Mouse (Mus musculus): ENCODE data around the gene 5330417C22Rik. TPM values are rescaled to one million over a fixed set of nuclear protein-coding genes. Genes with fewer than 3 reads are reported as not detected.

5330417C22Rik gene
- polyA plus RNA-seq, 1 experiment from 2014 or later, result 3.5 TPM

DNA sequence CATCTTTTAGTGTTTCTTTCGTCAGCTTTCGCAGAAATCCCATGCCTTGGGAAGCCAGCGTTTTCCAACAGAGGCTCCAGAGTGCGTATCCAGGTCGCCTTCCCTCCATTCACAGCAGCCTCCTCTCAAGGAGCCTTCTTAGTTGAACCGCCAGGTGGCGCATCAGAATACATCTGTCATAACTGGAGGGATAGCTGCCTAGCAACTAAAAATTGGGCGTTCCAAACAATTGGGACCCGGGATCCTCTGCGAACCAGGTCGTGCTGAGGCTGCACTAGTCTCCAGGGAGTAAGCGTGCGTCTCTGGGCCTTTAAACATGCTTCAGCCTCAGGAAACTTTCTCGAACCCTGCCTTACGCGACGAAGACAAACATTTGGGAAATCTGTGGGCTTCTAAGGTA lies 967 bp upstream of the 5330417C22Rik start:
- no peak overlapping the region for H3K27ac ChIP-seq (ENCODE audit: low read depth, low read length)
- H3K4me2 ChIP-seq (replicated peaks; ENCODE audit: low read depth, low read length), result peak overlapping the region; percentile 38
- WGBS, result 5% methylated on average over 17 of the region's 17 CpGs
- H3K9ac ChIP-seq (ENCODE audit: low read depth, low read length), result no peak overlapping the region
- H3K27me3 ChIP-seq (ENCODE audit: control insufficient read depth, insufficient read depth, low read length), result peaks cover 7% of the 10 kb centered on the region; the same call in 1 of the 2 replicates
- no peaks in the 10 kb centered on the region for H3K36me3 ChIP-seq (ENCODE audit: control insufficient read depth, insufficient read depth, low read length)
- no peak overlapping the region for H3K4me3 ChIP-seq (ENCODE audit: low read depth, low read length)
- 0 out of 2 replicates have a peak, but pooled peaks cover 2% of the 10 kb centered on the region for H3K4me1 ChIP-seq (replicated peaks; ENCODE audit: control insufficient read depth, insufficient read depth, low read length)
- peak; percentile 91 for DNase-seq (ENCODE audit: low spot score)
- H3K9me3 ChIP-seq (ENCODE audit: control insufficient read depth, low read length), result no peaks in the 10 kb centered on the region
- ATAC-seq (ENCODE audit: low FRiP score), result peak; percentile 75; the same call in 1 of the 2 replicates

DNA sequence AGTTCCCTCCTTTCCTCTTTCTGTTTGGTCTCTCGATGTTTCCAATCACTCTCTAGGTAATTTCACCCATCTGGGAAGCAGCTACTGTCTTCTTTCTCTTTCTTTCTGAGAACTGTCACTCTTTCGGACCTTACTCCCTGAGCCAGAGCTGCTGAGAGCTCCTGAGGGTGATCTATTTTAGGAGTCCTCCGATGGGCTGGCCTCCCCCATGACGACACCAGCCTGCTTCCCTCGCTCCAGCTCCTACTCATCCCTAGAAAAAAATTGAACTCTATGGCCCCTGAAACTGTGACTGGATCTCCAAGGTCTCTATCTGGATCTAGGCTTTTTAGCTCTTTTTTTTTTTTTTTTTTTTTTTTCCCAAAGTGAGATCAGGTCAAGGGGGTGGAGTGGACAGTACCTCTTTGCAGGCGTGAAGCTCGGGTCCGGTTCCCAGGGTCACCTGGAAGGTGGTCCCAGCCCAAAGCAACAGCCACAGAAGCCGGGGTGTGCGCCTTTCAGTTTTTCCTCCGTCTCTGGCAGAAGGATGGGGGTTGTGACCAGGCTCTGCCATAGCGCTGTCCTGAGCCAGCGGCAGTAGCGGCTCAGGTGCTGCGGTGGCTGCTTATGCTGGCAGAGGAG lies 330 bp downstream of the 5330417C22Rik start:
- peaks cover 7% of the 10 kb centered on the region; the same call in 1 of the 2 replicates for H3K27me3 ChIP-seq (ENCODE audit: control insufficient read depth, insufficient read depth, low read length)
- H3K9ac ChIP-seq (ENCODE audit: low read depth, low read length), result peak overlapping the region; percentile 35; the same call in 1 of the 2 replicates
- no peaks in the 10 kb centered on the region for H3K36me3 ChIP-seq (ENCODE audit: control insufficient read depth, insufficient read depth, low read length)
- ATAC-seq (ENCODE audit: low FRiP score) (no peak), DNase-seq (ENCODE audit: low spot score) (no peak)
- H3K27ac ChIP-seq (ENCODE audit: low read depth, low read length), result no peak overlapping the region
- H3K9me3 ChIP-seq (ENCODE audit: control insufficient read depth, low read length), result no peaks in the 10 kb centered on the region
- WGBS, result 9% methylated on average over 15 of the region's 15 CpGs
- peak overlapping the region; percentile 35 for H3K4me3 ChIP-seq (ENCODE audit: low read depth, low read length)
- 0 out of 2 replicates have a peak, but pooled peaks cover 2% of the 10 kb centered on the region for H3K4me1 ChIP-seq (replicated peaks; ENCODE audit: control insufficient read depth, insufficient read depth, low read length)
- H3K4me2 ChIP-seq (replicated peaks; ENCODE audit: low read depth, low read length), result peak overlapping the region; percentile 60

DNA sequence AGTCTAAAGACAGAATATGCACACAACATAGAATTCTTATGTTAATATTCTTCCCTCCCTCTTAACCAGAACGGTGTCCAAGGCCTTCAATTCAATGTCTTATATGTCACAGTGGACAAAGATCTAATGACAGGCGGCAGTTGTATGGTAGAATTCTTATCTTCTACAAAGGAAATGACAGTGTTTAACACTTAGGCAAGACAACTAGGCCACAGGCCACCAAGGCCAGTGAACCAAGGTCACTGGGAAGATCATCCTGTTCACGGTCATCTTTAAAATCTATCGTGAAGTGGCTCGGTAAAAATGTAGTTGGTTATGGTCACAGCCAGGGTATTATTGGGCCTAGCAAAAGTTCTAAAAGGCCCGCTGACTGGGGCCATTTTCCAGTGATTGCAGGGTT lies 2.4 kb downstream of the 5330417C22Rik start, which contains the start of gene 1700013F07Rik:
Gene 1700013F07Rik, plus strand, starts transcription at position 200 of the 400 bp plus-strand sequence.
- Histone ChIP-seq H3K4me3 (ENCODE audit: low read depth, low read length) (no peak within 1 kb of the TSS), H3K9ac (ENCODE audit: low read depth, low read length) (no peak within 1 kb of the TSS), H3K9me3 (ENCODE audit: control insufficient read depth, low read length) (no peaks in the 10 kb centered on the region), H3K27me3 (ENCODE audit: control insufficient read depth, insufficient read depth, low read length) (peaks cover 7% of the 10 kb centered on the region; the same call in 1 of the 2 replicates), H3K36me3 (ENCODE audit: control insufficient read depth, insufficient read depth, low read length) (no peaks in the 10 kb centered on the region), H3K4me1 (replicated peaks; ENCODE audit: control insufficient read depth, insufficient read depth, low read length) (0 out of 2 replicates have a peak, but pooled peaks cover 2% of the 10 kb centered on the region), H3K4me2 (replicated peaks; ENCODE audit: low read depth, low read length) (no peak within 1 kb of the TSS), H3K27ac (ENCODE audit: low read depth, low read length) (no peak within 1 kb of the TSS)
- 84% methylated on average over 6 of the region's 6 CpGs for WGBS
- DNase-seq (ENCODE audit: low spot score) (no peak), ATAC-seq (ENCODE audit: low FRiP score) (no peak)

DNA sequence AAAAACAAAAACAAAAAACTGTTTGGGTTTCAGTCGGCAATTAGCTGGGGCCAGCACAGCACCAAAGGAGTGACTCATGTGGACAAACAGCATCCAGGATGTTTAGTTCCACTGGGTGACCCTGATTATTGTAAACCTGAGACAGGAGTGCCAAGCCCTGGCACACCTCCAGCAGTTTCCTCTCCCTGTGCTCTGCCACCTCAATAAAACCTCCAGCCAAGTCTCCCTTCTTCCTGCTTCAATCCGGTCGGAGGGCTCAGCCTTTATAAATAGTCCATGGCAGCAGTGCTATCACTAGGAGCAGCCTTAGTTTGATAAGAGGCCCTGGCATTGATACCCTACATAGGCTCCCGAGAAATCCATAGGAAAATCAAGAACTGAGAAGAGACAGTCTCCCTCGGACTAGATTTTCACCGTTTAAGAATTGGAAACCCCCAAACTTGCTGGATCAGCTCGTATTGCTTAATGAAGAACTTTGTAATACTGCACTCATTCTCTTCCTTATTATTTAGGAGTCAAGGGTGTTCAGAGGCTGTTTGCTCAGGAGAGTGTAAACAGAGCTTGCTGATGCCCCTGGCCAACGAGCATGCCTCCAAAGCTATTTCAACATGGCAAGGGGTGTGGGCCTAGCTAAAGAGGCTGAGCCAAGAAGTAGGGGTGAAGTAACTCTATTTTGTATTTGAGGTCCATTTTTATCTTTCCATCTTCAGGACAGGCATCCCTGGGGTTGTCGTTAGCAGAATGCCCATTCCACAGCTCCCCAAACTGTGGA lies 3.0 kb downstream of the 5330417C22Rik start:
- Histone ChIP-seq H3K36me3 (ENCODE audit: control insufficient read depth, insufficient read depth, low read length) (no peaks in the 10 kb centered on the region), H3K4me3 (ENCODE audit: low read depth, low read length) (no peak overlapping the region), H3K9ac (ENCODE audit: low read depth, low read length) (no peak overlapping the region), H3K4me2 (replicated peaks; ENCODE audit: low read depth, low read length) (no peak overlapping the region), H3K27ac (ENCODE audit: low read depth, low read length) (no peak overlapping the region), H3K4me1 (replicated peaks; ENCODE audit: control insufficient read depth, insufficient read depth, low read length) (0 out of 2 replicates have a peak, but pooled peaks cover 2% of the 10 kb centered on the region), H3K27me3 (ENCODE audit: control insufficient read depth, insufficient read depth, low read length) (peaks cover 7% of the 10 kb centered on the region; the same call in 1 of the 2 replicates), H3K9me3 (ENCODE audit: control insufficient read depth, low read length) (no peaks in the 10 kb centered on the region)
- 82% methylated on average over 9 of the region's 9 CpGs for WGBS
- no peak for ATAC-seq (ENCODE audit: low FRiP score)
- DNase-seq (ENCODE audit: low spot score), result no peak

DNA sequence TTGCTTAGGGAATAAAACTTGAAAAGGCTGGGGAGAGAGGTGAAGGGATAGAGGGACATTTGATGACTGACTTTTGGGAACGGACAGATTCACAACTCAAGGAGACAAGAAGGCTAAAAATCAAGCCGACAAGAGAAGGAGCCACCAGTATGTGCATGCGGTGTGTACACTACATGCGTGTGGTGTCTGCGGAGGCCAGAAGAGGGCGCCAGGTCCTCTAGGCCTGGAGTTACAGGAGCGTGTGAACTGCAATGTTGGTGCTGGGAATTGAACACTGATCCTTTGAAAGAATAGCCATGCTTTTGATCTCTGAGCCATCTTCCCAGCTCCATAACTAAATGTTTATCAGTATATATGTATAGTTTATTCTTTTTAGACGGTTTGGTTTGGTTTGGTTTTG lies 7.8 kb downstream of the 5330417C22Rik start:
- H3K4me3 ChIP-seq (ENCODE audit: low read depth, low read length), result no peak overlapping the region
- H3K4me2 ChIP-seq (replicated peaks; ENCODE audit: low read depth, low read length), result no peak overlapping the region
- no peaks in the 10 kb centered on the region for H3K27me3 ChIP-seq (ENCODE audit: control insufficient read depth, insufficient read depth, low read length)
- no peak overlapping the region for H3K27ac ChIP-seq (ENCODE audit: low read depth, low read length)
- DNase-seq (ENCODE audit: low spot score) (no peak), ATAC-seq (ENCODE audit: low FRiP score) (no peak)
- 93% methylated on average over 8 of the region's 8 CpGs for WGBS
- H3K9ac ChIP-seq (ENCODE audit: low read depth, low read length), result no peak overlapping the region
- H3K4me1 ChIP-seq (replicated peaks; ENCODE audit: control insufficient read depth, insufficient read depth, low read length), result no peaks in the 10 kb centered on the region
- no peaks in the 10 kb centered on the region for H3K9me3 ChIP-seq (ENCODE audit: control insufficient read depth, low read length)
- H3K36me3 ChIP-seq (ENCODE audit: control insufficient read depth, insufficient read depth, low read length), result no peaks in the 10 kb centered on the region

DNA sequence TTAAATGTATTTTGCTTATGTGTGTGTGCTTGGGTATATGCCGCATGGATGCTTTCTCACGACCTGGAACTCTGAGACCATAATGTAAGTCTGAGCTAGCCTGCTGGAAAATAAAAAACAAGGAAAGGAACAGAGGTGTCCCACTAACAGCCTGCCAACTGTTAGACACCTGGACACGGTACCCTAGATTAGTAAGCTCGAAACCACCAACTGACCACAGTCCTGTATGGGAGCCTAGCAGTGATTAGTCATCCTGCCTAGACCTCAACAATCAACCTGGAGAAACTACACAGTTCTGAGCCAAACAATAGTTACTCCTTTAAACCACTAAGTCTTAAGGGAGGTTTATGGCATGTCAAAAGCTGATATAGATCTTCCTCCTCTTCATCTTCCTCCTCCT lies 12.9 kb downstream of the 5330417C22Rik start:
- no peak overlapping the region for H3K4me2 ChIP-seq (replicated peaks; ENCODE audit: low read depth, low read length)
- DNase-seq (ENCODE audit: low spot score), result no peak
- H3K27me3 ChIP-seq (ENCODE audit: control insufficient read depth, insufficient read depth, low read length), result no peaks in the 10 kb centered on the region
- H3K9ac ChIP-seq (ENCODE audit: low read depth, low read length), result no peak overlapping the region
- no peak overlapping the region for H3K4me3 ChIP-seq (ENCODE audit: low read depth, low read length)
- no peak for ATAC-seq (ENCODE audit: low FRiP score)
- no peak overlapping the region for H3K27ac ChIP-seq (ENCODE audit: low read depth, low read length)
- no peaks in the 10 kb centered on the region for H3K36me3 ChIP-seq (ENCODE audit: control insufficient read depth, insufficient read depth, low read length)
- no peaks in the 10 kb centered on the region for H3K9me3 ChIP-seq (ENCODE audit: control insufficient read depth, low read length)
- H3K4me1 ChIP-seq (replicated peaks; ENCODE audit: control insufficient read depth, insufficient read depth, low read length), result no peaks in the 10 kb centered on the region
- 94% methylated on average over 4 of the region's 4 CpGs for whole genome bisulfite sequencing

DNA sequence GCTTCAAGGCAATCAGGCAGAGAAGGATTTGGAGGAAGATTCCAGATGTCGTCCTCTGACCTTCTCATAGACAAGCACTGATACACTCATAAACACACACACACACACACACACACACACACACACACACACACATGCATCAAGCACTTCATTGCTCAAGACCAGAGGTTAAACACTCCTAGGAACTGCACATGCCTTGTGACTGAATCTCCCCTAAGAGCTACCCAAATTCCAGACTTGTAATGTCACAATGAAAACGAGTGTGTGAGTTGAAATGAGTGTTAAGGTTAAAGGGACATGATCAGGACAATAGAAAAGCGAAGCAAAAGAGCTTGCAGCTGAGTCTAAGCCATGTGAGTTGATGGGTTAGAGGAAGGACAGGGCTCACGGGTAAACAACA lies 18.1 kb downstream of the 5330417C22Rik start:
- H3K4me2 ChIP-seq (replicated peaks; ENCODE audit: low read depth, low read length), result no peak overlapping the region
- no peaks in the 10 kb centered on the region for H3K4me1 ChIP-seq (replicated peaks; ENCODE audit: control insufficient read depth, insufficient read depth, low read length)
- no peaks in the 10 kb centered on the region for H3K9me3 ChIP-seq (ENCODE audit: control insufficient read depth, low read length)
- no peak for ATAC-seq (ENCODE audit: low FRiP score)
- no peaks in the 10 kb centered on the region for H3K27me3 ChIP-seq (ENCODE audit: control insufficient read depth, insufficient read depth, low read length)
- no peak overlapping the region for H3K9ac ChIP-seq (ENCODE audit: low read depth, low read length)
- H3K36me3 ChIP-seq (ENCODE audit: control insufficient read depth, insufficient read depth, low read length), result no peaks in the 10 kb centered on the region
- no peak for DNase-seq (ENCODE audit: low spot score)
- 63% methylated on average over 4 of the region's 4 CpGs for WGBS
- H3K4me3 ChIP-seq (ENCODE audit: low read depth, low read length), result no peak overlapping the region
- H3K27ac ChIP-seq (ENCODE audit: low read depth, low read length), result no peak overlapping the region

DNA sequence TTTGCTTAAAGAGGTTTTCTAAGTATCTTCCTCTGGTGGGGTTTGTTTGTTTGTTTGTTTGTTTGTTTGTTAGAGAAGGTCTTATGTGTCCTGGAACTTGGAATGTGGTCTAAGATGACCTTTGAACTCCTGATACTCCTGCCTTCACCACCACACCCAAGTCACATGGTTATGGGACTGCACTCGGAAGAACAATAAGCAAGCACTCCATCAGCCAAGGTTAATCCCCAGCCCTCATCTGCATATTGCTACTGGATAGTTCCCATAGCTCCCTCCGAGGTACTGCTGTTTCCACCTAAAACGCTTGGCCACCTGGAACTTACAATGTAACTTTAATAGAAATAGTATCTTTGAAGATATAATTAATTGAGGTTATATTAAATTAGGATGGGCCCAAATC lies 22.9 kb downstream of the 5330417C22Rik start:
- Histone ChIP-seq H3K4me2 (replicated peaks; ENCODE audit: low read depth, low read length) (no peak overlapping the region), H3K27me3 (ENCODE audit: control insufficient read depth, insufficient read depth, low read length) (no peaks in the 10 kb centered on the region), H3K9ac (ENCODE audit: low read depth, low read length) (no peak overlapping the region), H3K4me3 (ENCODE audit: low read depth, low read length) (no peak overlapping the region), H3K36me3 (ENCODE audit: control insufficient read depth, insufficient read depth, low read length) (no peaks in the 10 kb centered on the region), H3K4me1 (replicated peaks; ENCODE audit: control insufficient read depth, insufficient read depth, low read length) (no peaks in the 10 kb centered on the region), H3K9me3 (ENCODE audit: control insufficient read depth, low read length) (no peaks in the 10 kb centered on the region), H3K27ac (ENCODE audit: low read depth, low read length) (no peak overlapping the region)
- DNase-seq (ENCODE audit: low spot score), result no peak
- ATAC-seq (ENCODE audit: low FRiP score), result no peak
- WGBS, result 77% methylated on average over 3 of the region's 3 CpGs

Data from hindbrain, embryonic 11.5 days (tissue).